Mouse (Mus musculus) thymus, postnatal 10 days (tissue): ENCODE results near the gene Ncs1.

Experiments
- DNase-seq, 2 experiments: peaks; one replicate each; pipeline ENCODE4 v3.0.0; 2021; ENCODE audit warnings: low spot score in 2 of 2

Ncs1 gene

DNA sequence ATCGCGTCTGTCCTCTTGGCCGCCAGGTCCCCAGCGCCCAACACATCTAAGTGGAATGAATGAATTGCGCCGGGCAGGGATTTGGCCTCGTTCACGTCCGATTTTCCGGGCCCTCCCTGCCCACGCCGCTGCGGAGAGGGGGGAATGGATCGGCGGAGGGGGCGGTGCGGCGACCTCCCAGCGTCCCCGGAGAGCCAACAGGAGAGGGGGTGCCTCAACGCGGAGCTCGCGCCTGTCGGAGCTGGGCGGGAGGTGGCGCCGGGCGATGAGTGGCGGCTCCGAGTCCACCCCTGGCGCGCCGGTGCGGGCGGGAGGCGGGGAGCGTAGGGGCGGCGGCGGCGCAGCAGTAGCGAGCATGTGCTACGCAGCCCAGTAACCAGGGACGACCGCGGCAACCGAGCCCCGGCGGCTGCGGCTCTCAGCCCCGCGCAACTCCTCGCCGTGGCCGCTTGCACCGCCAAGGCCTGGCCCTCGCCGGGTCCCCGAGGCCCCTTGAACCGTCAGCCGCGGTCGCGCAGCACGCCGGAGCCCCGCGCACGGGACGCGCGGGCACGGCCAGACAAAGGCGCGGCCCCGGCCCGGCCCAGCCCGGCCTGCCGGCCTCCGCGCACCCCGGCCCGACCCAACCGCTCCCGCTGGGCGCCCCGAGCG is at the start of gene Ncs1:
TSS of gene Ncs1 (plus strand) at position 333 of the 651 bp plus-strand sequence.
- DNase-seq = peak; percentile 13 to 40

DNA sequence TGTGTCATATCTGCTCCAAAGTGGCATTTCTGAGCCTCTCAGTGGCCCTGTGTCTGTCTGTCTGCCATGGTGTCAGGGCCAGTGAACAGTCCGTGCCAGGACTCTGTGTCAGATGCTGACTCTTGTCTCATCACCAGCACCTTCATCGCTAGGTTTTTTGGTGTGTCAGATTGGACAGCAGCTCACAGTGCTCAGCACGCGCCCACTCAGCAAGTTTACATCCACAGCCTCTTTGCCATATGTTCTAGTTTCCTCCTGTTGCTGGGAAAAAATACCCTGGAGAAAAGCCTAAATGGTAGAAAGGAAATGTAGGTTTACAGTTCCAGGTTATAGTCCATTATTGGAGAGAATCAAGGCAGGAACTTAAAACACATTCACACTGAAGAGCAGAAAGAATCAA is 47.0 kb upstream of the Ncs1 start:
- no peak for DNase-seq

DNA sequence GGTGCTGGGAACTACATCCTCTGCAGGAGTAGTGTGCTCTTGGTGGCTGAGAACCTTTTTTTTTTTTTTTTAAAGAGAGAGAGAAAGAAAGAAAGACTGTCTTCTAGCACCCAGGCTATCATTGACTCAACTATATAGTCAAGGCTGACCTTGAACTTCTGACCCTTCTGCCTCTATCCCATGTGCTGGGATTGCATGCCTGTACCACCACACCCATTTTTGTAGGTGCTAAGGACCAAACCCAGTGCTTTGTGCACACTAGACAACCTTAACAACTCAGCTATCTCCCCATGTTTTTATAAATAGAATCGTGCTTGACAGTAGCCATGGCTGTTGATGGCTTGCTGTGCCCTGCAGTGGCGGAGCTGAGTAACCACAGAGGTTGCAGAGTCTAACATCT is 45.6 kb upstream of the Ncs1 start:
- DNase-seq = no peak

DNA sequence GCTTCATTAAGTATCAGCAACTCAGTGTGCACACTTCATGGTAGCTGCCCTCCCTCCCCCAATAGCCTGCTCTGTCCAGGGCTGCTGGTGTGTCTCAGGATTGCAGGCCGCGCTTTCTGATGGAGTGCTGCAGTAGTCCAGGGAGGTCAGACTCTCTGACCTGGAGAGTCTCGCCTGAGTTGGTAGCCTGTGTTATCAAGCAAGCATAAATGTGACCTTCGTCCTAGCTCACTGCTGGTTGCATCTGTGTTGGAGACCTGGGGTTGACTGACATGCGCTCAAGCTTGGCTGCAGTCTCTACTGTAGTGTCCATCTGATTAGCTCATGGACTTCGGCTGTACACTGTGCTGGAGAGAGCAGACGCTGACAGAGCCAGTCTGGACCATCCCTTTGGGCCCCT is 43.8 kb upstream of the Ncs1 start:
- DNase-seq = no peak

DNA sequence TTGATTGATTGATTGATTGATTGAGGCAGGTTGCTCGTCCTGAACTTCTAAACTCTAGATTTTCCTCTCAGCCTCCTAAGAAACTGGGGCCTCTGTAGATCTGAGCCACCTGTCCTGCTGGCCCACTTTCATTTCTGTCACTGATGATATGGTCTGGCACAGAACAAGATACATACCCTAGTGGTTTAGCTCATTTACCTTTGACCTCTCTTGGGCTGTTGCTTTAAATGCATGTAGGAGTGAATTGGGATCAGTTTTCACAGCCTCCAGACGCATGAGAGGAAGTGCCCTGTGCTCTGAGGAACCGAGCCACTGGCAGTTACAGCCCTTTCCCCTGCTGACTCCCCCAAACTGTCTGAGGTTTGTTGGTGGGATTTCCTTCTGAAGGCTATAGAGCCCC is 43.3 kb upstream of the Ncs1 start:
- DNase-seq = no peak

DNA sequence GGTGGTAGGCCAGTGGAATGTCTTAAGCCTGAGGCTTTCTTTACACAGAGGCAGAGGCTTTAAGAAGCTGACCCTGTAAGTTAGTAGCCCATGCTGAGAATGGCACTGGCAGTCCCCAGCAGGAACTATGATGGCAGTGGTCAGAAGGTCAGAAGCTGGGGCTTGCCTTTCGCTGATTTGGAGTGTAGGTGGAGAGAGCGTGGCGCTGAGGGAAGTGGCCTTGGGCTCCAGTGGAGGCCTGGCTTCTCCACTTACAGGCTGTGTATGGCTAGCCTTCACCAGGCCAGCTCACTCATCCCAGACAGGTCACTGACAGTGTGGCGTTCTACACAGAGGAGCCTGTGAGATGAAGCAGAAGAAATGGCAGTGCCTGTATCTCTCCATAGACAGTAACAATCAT is 42.7 kb upstream of the Ncs1 start:
- no peak for DNase-seq

DNA sequence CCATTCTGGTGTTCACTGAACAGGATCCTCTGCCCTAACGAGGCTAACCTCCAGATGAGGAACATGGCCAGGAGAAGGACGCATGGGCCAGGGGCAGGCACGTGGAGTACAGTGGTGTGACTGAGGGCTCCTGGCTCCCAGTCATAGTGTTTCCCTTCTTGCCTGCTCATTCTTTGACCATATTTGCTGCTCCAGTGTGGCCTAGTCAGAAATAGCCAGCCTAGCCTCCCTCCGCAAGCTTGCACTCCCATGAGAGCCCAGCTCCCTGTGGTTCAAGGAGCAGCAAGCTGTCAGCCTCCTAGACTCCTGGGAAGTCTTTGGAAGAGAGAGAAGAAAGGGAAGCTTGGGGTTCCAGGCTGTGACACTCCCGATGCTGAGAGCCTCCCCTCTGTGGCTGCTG is 40.9 kb upstream of the Ncs1 start:
- DNase-seq = no peak

DNA sequence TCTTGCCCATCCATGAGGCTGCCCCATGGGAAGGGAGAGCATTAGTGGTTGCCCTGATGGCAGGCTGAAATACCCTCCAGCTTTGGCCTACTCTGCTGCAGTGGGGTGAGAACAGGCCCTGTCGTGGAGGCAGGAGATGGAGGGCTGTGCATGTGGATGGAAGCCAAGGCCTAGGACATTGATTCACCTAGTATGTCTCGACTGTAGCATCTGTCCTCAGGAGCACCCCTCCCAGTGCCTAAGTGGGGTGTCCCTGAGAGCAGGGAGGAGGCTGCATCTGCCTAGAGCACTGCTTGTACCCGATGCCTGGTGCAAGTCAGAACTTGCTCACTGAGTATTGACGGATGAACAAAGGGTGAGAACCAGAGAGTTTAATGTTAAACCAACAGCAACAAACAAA is 39.4 kb upstream of the Ncs1 start:
- no peak for DNase-seq

DNA sequence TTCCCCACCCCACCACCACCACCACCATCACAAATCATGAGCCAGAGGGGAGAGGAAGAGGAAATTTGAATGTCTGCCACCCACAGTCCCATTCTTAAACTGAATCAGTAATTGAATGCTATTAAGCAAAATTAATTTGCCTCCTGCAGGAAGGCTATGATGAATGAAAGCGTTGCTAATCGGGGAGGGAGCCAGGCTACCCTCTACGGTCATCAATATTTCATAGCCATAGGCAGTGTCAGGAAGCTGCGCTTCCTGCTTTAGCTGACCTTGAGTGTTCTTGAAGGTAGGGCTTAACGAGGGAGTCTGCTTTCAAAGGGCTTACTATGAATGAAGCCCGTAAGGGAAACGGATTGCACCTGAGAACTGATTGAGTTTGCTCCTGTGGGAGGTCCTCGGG is 38.7 kb upstream of the Ncs1 start:
- DNase-seq = no peak

DNA sequence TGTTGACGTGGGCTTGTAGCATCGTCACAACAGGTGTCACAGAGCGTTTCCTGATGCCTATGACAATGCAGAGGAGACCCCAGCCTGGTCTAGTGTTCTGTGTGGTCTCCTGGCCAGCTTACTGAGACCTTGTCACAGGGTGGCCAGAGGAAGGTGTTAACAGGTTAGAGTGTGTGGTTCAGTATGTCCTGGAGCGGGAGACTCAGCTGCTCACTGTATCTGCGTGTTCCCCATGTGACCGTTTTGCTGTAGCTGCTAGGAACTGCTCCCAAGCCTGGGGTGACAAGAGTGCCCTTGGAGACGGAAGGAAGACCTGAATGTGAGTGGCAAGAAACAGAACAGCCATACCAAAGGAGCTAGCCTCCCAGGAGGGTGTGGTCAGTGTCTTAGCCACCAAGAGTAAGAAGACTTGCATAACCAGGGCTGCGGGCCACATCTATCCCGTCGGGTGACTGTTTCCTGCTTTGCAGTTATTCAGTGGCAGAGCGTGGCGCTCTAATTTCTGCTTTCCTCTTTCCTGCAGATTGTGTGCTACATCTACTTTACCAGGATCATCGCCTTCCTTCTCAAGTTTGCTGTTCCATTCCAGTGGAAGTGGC is 37.0 kb upstream of the Ncs1 start:
- DNase-seq = no peak

DNA sequence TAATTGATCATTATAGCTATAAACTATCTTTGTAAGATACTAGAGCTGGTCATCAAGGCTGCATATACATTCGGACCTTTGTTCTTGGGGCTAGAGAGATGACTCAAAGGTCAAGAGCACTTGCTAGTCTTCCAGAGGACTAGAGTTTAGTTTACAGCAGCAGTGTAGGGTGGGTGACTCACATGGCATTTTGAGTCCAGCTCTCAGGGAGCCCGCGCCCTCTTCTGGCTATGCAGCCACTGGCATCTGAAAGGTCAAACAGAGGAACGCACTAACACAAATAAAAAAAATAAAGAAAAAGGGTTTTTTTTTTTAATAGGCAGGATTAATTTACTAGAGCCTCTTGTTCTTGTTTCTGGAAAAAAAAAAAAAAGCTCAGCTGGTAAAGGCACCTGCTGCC is 36.1 kb upstream of the Ncs1 start:
- no peak for DNase-seq

DNA sequence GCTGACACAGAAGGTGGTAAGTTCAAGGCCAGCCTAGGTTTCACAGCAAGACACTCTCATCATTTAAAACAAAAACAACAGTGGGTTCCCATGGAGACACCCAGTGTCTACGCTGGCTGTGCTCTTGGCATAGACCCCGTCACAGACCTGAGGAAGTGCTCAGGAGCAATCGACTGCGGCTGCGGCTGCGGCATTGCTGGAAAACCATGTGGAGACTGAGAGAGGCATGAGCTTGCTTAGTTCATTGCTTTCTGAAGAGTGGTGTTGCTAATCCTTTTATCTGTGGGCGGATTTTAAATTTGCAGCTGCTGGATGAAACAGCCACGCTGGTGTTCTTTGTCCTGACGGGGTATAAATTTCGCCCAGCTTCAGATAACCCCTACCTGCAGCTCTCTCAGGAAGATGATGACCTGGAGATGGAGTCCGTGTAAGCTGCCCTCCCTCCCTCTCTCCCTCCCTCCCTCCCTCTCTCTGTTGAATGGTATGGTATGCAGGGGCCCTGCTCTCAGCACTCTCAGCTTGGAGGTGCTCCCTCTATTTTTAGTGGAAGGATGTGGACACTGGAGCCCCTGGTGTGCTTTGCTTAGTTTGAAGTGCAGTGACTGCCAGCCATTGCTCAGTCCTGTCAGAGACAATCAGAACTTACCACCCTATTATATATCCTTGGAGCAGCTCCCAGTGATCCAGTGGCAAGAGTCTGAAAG is 35.3 kb upstream of the Ncs1 start:
- no peak for DNase-seq

DNA sequence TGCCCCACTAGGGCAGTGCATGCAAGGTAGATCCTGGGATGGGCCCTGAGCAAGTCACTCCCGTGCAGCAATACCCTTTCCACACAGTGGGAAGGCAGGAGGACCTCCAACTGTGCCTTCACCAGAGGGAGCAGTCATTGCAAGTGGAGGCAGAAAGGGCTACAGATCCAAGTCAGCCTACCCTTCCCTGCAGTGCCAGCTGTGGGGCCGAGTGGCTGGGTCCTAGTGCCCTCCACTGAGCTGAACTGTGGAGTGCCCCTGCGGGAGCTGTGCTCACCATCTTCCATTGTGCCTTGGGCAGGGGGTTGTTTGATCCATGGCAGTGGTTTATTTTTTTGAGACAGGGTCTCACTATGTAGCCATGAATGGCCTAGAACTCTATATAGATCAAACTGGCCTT is 34.4 kb upstream of the Ncs1 start:
- no peak for DNase-seq

DNA sequence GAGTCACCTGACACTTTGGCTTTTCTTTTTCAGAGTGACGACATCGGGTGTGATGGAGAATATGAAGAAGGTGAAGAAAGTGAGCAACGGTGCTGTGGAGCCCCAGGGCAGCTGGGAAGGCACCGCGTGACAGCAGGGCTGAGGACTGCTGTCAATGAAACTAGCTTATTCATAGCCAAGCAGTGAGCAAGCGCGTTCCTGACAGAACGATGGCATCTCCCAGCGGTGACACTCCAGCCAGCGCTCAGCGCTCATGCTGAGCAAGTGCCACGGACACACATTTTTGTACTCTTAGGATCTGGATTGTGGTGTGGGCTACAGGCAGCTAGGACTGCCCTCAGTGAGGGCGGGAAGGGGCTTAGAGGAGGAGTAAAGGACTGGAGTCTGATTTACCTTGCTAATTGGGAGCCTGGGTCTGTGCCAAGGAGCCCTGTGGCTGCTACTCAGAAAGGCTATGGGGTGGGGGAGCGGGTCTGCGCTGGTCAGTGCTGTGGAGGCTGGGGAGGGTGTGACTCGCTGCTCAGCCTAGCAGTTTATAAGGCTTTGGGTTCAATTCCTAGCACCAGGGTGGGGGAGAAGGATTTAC is 31.3 kb upstream of the Ncs1 start:
- no peak for DNase-seq

DNA sequence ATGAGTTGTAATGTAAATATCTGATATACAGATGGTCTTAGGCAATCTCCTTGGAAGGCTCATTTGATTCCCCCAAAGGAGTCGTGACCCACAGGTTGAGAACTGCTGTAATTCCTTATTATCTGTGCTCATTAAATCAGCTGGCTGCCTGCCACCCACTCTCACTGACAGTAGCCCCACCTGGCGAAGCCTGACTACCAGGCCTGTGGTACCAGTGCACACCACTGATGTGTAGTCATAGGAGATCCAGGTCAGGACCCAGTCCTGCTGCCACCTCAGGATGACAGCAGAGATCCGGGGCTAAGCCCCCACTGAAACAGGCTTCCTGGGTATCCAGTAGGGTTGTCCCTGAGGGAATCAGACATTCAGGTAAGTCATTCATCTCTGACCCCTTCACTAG is 27.0 kb upstream of the Ncs1 start:
- no peak for DNase-seq

DNA sequence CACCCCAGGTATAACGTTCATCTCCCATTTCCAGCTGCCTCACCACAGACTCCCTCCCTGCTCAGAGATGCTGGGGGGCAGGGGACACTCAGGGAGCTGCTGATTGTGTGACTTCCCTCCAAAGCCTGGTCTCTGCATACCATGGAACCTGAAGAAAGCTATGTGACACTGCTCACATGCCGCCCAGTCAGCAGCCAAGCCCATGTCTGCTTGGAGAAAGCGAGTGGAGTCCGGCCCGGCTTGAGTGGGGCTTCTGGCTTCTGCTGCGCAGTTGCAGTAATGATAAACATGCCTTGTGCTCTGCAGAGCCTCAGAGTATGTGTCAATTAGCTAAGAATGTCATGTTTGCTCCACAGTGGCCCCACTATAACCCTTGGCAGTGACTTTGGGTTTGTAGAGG is 26.2 kb upstream of the Ncs1 start:
- no peak for DNase-seq

DNA sequence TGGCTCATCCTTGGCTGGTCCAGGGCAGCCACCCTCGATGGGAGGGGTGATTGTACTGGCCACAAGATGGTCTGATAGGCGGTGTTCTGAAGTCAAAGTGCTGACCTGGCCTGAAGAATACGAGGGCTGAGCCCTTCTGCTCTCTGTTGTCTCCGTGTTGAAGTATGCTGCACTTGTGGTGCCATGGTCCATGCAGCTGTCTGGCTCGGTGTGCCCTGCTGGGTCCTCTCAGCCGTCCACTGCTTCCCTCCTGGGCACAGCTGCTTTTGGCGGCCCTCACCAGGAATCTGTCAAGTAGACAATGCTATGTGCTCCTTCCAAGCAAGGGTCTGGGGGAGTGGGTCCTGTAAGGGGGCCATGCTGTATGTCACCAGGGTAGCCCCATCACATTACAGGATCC is 24.8 kb upstream of the Ncs1 start:
- DNase-seq = no peak

DNA sequence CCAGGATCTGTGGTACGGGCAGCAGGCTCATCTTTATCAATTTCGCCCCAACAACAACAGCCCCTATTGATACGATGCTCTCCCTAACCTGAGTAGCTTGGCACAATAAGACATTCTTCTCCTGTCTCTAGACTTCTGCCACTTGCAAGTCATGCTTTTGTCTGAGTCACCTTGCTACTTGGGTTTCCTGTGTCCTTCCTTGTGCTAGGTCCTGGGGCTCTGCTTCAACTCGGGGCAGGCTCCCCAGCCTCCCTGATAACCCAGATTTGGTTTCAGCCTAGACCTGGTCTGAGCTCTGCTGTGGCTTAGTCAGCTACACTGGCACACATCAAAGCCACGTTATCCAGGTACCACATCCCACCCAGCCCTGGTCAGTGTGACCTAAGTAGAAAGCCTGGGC is 24.0 kb upstream of the Ncs1 start:
- DNase-seq = no peak

DNA sequence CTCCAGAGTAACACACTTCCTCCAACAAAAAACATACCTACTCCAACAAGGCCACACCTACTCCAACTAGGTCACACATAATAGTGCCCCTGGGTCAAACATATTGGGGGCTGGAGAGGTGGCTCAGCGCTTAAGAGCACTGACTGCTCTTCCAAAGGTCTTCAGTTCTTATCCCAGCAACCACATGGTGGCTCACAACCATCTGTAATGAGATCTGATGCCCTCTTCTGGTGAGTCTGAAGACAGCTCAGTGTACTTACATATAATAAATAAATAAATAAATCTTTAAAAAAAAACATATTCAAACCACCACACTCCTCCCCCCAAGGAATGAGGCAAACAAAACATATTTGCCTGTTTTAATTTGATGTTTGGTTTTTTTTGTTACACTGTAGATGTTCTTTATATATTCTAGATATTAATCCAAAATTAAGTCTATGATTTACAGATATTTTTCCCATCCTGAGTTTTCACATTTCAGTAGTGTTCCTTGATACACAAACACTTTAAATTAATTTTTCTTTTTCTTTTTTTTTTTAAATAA is 16.8 kb upstream of the Ncs1 start:
- DNase-seq = no peak

DNA sequence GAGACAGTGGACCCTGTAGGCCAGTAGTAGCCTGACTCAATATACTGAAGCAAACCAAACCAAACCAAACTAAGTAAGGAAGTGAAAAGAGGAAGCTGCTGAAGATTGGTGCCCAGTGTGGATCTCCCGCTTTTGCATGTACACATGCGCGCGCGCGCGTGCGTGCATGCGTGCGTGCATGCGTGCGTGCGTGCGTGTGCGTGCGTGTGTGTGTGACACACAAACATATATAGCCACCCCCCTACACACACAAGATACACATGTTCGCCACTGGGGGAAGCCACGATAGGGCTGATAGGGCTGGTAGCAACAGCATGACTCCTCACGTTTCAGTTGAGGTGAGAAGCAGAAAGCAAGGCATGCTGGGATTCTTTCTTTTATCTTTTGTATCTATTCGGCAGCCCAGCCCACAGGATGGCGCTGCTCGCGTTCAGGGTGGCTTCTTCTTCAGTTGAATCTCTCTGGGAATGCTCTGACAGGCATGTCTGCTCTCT is 6.4 kb upstream of the Ncs1 start:
- DNase-seq = no peak

DNA sequence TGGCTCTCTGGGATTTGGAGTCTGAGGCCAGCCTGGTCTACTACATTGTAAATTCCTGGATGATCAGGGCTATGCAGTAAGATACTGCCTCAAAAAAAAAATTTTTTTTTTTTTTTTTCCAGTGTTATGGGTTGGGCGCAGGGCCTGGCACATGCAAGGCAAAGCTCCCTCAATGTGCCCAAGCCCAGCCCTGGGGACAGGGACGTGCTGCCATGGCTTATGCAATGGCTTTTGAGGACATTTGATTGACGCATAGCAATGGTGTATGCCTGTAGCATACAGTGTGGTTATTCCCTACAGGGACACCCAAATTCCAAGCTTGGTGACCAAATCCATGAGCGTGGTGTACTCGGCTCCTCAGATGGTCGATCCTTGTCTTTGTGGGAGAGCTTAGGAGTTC is 5.8 kb upstream of the Ncs1 start:
- no peak for DNase-seq

DNA sequence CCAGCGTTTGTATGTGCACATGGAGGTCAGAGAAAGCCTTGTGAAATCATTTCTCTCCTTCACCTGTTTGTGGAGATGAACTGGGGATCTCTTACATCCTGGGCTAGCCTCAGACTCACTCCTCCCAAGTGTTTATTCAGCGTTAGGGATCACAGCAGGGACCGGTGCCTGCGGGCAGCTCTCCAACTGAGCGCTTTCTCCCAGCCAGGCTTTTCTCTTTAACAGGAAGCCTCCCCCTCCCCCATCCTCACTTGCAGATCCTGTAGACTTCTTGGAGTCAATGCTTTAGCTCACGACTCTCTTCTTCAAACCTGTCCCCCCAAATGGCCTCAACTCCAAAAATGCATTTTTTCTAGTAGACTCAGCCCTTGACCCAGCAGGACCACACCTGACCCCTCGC is 4.0 kb upstream of the Ncs1 start:
- DNase-seq = no peak

DNA sequence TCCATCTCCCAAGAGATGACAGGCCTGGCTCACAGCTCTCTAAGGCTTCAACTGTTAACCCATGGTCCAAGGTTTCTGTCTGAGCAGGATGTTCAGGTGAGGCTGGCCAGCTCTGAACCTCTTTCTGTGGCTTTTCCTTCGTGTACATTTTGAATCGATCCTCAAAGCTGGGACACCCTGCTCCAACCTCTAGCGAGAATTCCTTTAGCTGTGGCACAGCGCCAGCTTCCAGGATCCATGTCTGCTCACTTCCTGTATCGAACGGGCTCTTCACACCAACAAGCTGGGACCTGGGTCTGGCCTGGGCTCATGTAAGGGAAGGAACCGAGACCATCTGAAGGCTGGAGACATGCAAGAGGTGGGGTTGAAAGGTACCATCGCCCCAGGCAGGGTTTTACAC is 1.4 kb upstream of the Ncs1 start:
- no peak for DNase-seq
